Mouse (Mus musculus) cerebellum, adult 18-20 months (tissue): ENCODE measurements around the gene Rassf2.

Experiments used
- DNase-seq, 2 experiments: peaks; one replicate each; pipeline ENCODE4 v3.0.0; 2021

Rassf2 gene

GRCm38 (mm10) chr2:131952961-131953538, 77.0 kb downstream of the Rassf2 start:
- DNase-seq: peak in 1 of 2 experiments; percentile 21

GRCm38 (mm10) chr2:131952456-131952855, 77.6 kb downstream of the Rassf2 start:
- DNase-seq: no peak

DNA sequence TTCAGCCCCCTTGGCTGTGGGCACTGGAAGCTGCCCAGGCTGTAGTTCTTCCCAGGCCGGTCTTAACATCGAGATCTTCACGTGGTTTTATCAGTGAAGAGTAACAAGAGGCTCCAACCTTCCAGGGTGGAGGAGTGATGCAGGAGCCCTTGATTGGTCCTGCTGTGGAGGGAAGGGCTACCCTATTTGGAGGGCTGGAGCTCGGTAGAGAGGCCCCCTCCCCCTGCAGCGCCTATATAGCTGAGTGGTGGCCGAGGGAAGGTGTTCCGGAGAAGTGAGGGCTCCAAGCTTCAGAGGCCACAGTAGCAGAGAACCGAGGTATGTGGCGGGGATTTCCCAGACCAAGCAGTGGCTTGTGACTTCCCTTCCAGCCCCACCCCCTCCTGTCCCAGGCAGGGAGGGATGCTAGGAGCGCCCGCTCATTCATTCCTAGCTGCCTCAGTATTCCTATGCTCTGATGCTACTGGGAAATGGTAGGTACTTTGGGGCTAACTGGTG, 79.4 kb downstream of the Rassf2 start, which contains the start of gene Prnd:
Gene Prnd (plus strand): TSS at position 264 of the 498 bp plus-strand sequence.
- DNase-seq: no peak

DNA sequence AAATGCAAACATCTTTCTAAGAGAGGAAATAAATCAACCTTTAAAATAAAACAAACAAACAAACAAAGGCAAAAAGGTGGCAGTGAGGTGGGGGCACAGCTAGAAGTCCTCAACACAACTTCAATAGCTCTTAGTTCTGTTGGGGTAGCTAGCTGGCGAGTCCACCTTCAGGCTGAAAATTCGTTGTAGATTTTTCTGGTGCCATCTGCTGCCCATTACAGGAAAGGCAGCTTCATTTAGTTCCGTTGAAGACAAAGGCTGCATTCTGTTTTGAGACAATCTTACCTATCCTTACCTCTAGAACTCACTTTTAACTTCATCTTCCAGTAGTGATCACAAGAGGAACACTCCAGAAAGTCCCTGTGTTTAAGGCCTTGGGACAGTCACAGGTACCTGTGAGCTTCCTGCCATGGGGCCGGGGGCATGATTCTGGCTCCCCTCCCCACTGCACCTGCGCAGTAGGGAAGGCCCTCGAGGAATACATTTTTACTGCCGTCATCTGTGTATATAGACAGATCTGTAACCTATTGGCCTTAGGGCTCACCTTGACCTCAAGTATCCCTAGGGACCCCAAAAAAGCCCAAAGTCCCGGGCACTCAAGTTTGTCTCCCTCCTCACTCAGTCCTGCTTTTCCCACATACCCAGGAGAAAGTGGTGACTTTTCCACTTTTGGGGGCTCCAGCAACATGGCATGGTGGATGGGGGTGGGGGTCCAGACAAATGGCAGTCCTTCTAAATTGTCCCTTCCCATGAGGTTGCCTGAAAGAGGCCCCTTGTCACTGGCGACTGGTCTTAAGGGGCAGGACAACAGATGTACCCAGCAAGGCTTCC, 80.1 kb downstream of the Rassf2 start:
- peak; percentile 64 to 72 for DNase-seq

- no peak for DNase-seq
Observed at GRCm38 (mm10) chr2:131948916-131949639, 81.0 kb downstream of the Rassf2 start.

- DNase-seq: no peak
Observed at GRCm38 (mm10) chr2:131948156-131948555, 81.9 kb downstream of the Rassf2 start.

DNA sequence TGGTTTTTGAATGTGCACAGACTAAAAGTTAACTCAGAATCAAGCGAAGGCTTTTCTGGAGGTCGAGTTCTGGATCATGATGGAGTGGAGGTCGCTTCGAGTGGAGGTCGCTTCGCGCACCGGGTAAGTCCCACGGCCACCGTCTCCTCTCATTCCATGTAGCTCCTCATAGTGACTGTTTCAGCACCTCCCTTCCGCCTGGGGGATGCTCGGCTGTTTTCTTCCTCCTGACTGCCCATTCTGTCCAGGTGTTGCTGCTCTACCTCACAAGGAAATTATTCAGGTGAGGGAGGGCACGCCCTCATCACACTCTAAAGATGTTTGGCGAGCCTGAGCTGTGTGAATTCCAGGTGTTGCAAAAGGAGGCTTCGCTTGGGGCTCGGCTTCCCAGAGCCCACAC, 83.7 kb downstream of the Rassf2 start:
- no peak for DNase-seq

GRCm38 (mm10) chr2:131945765-131946164, 84.3 kb downstream of the Rassf2 start:
- DNase-seq: no peak

DNA sequence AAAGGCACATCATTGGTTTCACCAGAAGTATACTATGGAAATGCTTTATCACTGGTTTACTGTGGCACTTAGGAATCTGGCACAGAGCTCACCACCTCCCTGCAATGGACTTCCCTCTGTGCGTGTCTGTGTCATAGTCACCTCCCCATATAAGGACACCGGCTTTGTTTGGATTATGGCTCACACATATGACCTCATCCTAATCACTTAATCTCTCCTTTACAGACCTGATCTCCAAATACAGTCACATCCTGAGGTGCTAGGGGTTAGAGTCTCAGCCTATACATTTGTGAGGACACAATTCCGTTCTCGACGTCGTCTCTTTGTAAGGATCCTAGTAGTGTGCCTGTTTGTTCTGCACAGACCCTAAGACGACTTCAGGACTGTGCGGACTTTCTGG, 84.8 kb downstream of the Rassf2 start:
- DNase-seq: no peak

- DNase-seq: no peak
Observed at GRCm38 (mm10) chr2:131944370-131944769, 85.7 kb downstream of the Rassf2 start.

- no peak for DNase-seq
Observed at GRCm38 (mm10) chr2:131941501-131941900, 88.6 kb downstream of the Rassf2 start.

GRCm38 (mm10) chr2:131940506-131940905, 89.6 kb downstream of the Rassf2 start:
- DNase-seq: no peak
